Mouse (Mus musculus) neutrophil, adult 5-6 weeks (primary cell): ENCODE results near the gene Lrg1. TPM values are rescaled to one million over a fixed set of nuclear protein-coding genes. Genes with fewer than 3 reads are reported as not detected.
A peak's percentile ranks its signal among the peaks of the same experiment; 100 is the strongest.
"Not testable (repeated sequence)": the region's sequence is repeated elsewhere in the genome, so short reads cannot be mapped to it uniquely, and the experiment has no call there.

ENCODE experiments used
- ATAC-seq: fragments of 151-379, 151-347 bp; 2 replicates; pipeline ENCODE4 v1.8.0; 2017; ENCODE audit warnings: mild to moderate bottlenecking, moderate TSS enrichment; ENCODE audit not compliant: insufficient number of reproducible peaks, poor library complexity, low FRiP score, severe bottlenecking; ENCODE audit errors: extremely low read depth
- total RNA-seq: library from RNA; stranded (forward); fragments of 200-1000 nt; gene quantifications from 2 replicates; pipeline ENCODE4 v1.2.3, GENCODE M21; 2017

Gene Lrg1
- total RNA-seq, 1 experiment from 2014 or later, result 126 TPM

DNA sequence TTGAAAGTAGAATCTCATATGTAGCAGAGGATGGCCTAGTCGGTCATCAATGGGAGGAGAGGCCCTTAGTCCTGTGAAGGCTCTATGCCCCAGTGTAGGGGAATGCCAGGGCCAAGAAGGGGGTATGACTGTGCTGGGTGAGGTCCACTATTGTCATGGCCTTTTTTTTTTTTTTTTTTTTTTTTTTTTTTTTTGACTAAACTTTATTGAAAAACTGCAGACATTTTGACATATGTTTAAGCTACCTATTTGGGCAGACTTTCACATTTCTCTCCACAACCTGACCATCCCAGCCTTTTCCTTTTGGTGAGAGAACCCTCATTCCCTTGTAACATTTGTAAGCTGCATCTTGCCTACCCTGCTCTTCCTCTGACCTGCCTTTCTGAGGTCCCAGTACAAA is 29.5 kb downstream of the Lrg1 start:
- no peak for ATAC-seq

- no peak for ATAC-seq
Measured at GRCm38 (mm10) chr17:56080781-56081585, 40.8 kb downstream of the Lrg1 start.

DNA sequence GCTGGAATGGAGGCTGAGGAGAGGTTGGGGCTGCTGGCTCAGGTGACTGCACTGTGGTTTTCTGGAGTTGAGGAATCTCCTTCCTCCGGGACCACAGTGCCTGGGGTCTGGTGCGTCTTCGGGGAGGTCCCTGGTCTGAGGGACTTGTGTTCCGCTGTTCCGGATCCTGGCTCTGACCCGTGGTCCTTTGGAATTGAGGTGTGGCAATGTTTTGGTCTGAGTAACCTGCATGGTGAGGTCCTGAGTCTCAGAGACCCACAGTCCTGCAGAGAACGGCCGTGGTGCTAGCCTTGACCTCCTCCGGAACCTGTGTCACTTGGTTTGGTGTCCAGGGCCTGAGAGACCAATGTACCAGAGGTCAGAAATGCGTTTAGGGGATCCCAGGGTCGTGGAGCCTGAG is 41.9 kb downstream of the Lrg1 start:
- no peak for ATAC-seq

- peak; percentile 75 for ATAC-seq
Measured at GRCm38 (mm10) chr17:56078880-56079795, 42.7 kb downstream of the Lrg1 start, which contains the start of gene Hdgfl2. Hdgfl2 (plus strand) TSS chr17:56079634.

DNA sequence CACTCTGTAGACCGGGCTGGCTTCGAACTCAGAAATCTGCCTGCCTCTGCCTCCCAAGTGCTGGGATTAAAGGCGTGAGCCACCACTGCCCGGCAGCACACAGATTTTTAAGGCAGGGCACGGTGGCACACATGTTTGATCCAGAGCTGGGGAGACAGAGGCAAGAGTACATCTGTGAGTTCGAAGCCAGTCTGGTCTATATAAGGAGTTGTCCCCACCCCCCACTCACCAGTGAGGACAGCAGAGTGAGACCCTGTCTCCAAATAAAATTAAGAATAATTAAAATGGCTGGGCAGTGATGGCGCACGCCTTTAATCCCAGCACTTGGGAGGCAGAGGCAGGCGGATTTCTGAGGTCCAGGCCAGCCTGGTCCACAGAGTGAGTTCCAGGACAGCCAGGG is 43.4 kb downstream of the Lrg1 start:
- not testable (repeated sequence) for ATAC-seq

GRCm38 (mm10) chr17:56077523-56077922 is 44.3 kb downstream of the Lrg1 start:
- no peak for ATAC-seq

DNA sequence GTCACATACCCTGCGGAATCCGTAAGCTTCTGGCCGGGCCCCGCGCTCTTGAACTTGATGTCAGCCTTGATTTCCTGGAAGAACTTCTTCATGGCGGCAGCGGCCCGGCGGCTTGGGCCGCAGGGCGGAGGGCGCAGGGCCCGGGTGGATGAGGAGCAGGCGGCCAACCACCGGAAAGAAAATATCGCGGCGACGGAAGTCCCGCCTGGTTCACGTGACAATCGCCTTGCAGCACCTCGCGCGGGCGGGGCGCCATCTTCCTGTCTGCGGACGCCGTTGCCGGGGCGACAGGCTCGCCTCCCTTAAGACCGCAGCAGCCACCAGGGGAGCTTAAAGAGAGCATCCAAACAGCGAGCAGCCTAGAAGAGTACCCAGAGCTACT is 47.0 kb downstream of the Lrg1 start, which contains the start of gene Ubxn6:
Ubxn6 (minus strand) TSS at position 202 of the 382 bp plus-strand sequence.
- peak; percentile 49 for ATAC-seq

GRCm38 (mm10) chr17:56074097-56074826 is 47.5 kb downstream of the Lrg1 start:
- peak; percentile 19; the same call in 1 of the 2 replicates for ATAC-seq

DNA sequence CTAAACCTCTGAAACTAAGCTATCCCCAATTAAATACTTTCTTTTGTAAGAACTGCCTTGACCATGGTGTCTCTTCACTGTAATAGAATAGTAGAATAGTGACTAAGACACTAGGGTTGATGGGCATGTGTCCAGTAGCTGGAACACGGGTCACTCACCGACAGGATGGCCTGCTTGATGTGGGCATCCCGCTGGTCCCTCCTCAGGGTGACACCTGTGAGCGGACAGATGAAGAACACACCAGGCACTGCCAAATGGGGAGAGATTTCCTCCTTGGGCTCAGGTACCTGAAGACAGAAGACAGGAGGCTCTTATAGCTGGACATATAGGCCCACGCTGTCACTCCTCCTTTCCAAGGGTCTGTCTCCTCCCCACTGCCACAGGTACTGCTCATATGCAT is 49.6 kb downstream of the Lrg1 start:
- ATAC-seq, result no peak

DNA sequence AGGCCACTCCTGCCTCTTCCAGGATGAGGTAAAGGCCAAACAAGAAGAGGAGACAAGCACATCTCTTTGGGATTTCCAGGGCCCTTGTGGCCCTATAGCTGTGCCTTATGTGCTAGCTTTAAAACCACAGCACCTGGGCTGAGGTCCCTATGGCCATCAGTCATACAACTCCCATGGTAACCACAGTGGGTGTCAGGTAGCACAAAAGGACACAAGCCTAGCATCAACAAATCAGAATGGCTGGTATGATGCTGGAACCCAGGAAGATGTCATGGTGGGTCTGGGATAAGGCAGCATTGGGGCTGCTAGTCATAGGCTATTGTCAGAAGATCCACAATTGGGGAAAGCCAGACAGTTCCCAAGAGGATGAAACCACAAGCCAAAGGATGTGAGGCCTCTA is 50.7 kb downstream of the Lrg1 start:
- ATAC-seq, result no peak

Other genes with a start within 250 kb of the Lrg1 start
- gene Zfp119a, start 243.1 kb downstream of the Lrg1 start, total RNA-seq, result 8.3 and 11.8 TPM in 2 replicates
- 46.8 and 51.0 TPM in 2 replicates for gene Zfp959, start 229.9 kb downstream of the Lrg1 start, total RNA-seq
- gene Zfp119b, start 172.5 kb downstream of the Lrg1 start, total RNA-seq, result 14.4 and 17.6 TPM in 2 replicates
- gene Ebi3, start 169.4 kb downstream of the Lrg1 start, total RNA-seq, result 19.0 and 30.3 TPM in 2 replicates
- 19.8 and 20.5 TPM in 2 replicates for gene Yju2, start 162.9 kb downstream of the Lrg1 start, total RNA-seq
- gene Shd, start 151.5 kb downstream of the Lrg1 start, total RNA-seq, result 1.4 and 1.7 TPM in 2 replicates
- not detected in 2 replicates for gene Fsd1, start 135.5 kb downstream of the Lrg1 start, total RNA-seq
- gene Stap2, start 116.4 kb downstream of the Lrg1 start, total RNA-seq, result 1.6 TPM in 1 of 2 replicates, not detected in the other
- gene Mpnd, start 116.3 kb downstream of the Lrg1 start, total RNA-seq, result 64.9 and 86.9 TPM in 2 replicates
- gene Sh3gl1, start 85.4 kb downstream of the Lrg1 start, total RNA-seq, result 44.8 and 48.6 TPM in 2 replicates
- 1.4 TPM in 2 replicates for gene Chaf1a, start 81.6 kb downstream of the Lrg1 start, total RNA-seq
- gene Ubxn6, start 47.0 kb downstream of the Lrg1 start, total RNA-seq, result 31.3 and 49.5 TPM in 2 replicates
- 153 and 189 TPM in 2 replicates for gene Hdgfl2, start 42.4 kb downstream of the Lrg1 start, total RNA-seq
- gene Plin4, start 12.2 kb downstream of the Lrg1 start, total RNA-seq, result 1.1 and 1.2 TPM in 2 replicates
- gene Plin5, start 4.4 kb downstream of the Lrg1 start, total RNA-seq, result 3.4 and 4.0 TPM in 2 replicates
- gene Sema6b, start 18.3 kb upstream of the Lrg1 start, total RNA-seq, result 11.3 and 11.5 TPM in 2 replicates
- 1.3 and 1.4 TPM in 2 replicates for gene Tnfaip8l1, start 40.5 kb upstream of the Lrg1 start, total RNA-seq
- gene Mydgf, start 61.9 kb upstream of the Lrg1 start, total RNA-seq, result 13.9 and 18.0 TPM in 2 replicates
- 14.0 and 14.5 TPM in 2 replicates for gene Dpp9, start 96.9 kb upstream of the Lrg1 start, total RNA-seq
- 22.2 and 23.8 TPM in 2 replicates for gene Fem1a, start 134.8 kb upstream of the Lrg1 start, total RNA-seq
- 4.8 and 6.4 TPM in 2 replicates for gene Ticam1, start 154.8 kb upstream of the Lrg1 start, total RNA-seq
- gene Plin3, start 170.9 kb upstream of the Lrg1 start, total RNA-seq, result 13.5 and 14.2 TPM in 2 replicates
- not detected in 2 replicates for gene Arrdc5, start 178.3 kb upstream of the Lrg1 start, total RNA-seq
- gene Uhrf1, start 181.3 kb upstream of the Lrg1 start, total RNA-seq, result 2.3 and 2.4 TPM in 2 replicates
- gene Kdm4b, start 204.1 kb upstream of the Lrg1 start, total RNA-seq, result 27.2 and 29.6 TPM in 2 replicates